Mouse (Mus musculus) embryonic facial prominence, embryonic 11.5 days (tissue): Measurements from ENCODE around the gene Lyst. TPM values are rescaled to one million over a fixed set of nuclear protein-coding genes. Genes with fewer than 3 reads are reported as not detected.

Experiments
- ATAC-seq: fragments of 200-750 bp; cut with Nextera tagmentation; replicated peaks from 2 replicates; pipeline ENCODE4 v1.8.0; 2017; ENCODE audit warnings: low read depth; ENCODE audit not compliant: insufficient number of reproducible peaks, low FRiP score, low TSS enrichment
- DNase-seq: peaks from one replicate; pipeline ENCODE4 v3.0.0-alpha.2; 2015; ENCODE audit warnings: low spot score
- H3K27ac ChIP-seq: fragments of 300-500 bp; sonication (generic); replicated peaks from 2 replicates; pipeline ENCODE4 v1.5.1; 2014; ENCODE audit warnings: mild to moderate bottlenecking, low read depth, low read length, control low read depth
- H3K27me3 ChIP-seq: fragments of 300-500 bp; sonication (generic); 2 replicates; pipeline ENCODE4 v1.6.1; 2014; ENCODE audit warnings: mild to moderate bottlenecking, low read length, moderate library complexity, mixed read lengths; ENCODE audit not compliant: control insufficient read depth, insufficient read depth
- H3K36me3 ChIP-seq: fragments of 300-500 bp; sonication (generic); replicated peaks from 2 replicates; pipeline ENCODE4 v1.6.1; 2014; ENCODE audit warnings: low read depth, mild to moderate bottlenecking, low read length, moderate library complexity, mixed read lengths; ENCODE audit not compliant: control insufficient read depth, insufficient read depth
- H3K4me1 ChIP-seq: fragments of 300-500 bp; sonication (generic); 2 replicates; pipeline ENCODE4 v1.6.1; 2014; ENCODE audit warnings: low read length, mixed read lengths; ENCODE audit not compliant: control insufficient read depth, insufficient read depth
- H3K4me2 ChIP-seq: fragments of 300-500 bp; sonication (generic); 2 replicates; pipeline ENCODE4 v1.6.1; 2014; ENCODE audit warnings: low read depth, mild to moderate bottlenecking, control low read depth, low read length, moderate library complexity
- H3K4me3 ChIP-seq: fragments of 300-500 bp; sonication (generic); 2 replicates; pipeline ENCODE4 v1.5.1; 2014; ENCODE audit warnings: low read depth, low read length, control low read depth
- H3K9ac ChIP-seq: fragments of 300-500 bp; sonication (generic); replicated peaks from 2 replicates; pipeline ENCODE4 v1.6.1; 2014; ENCODE audit warnings: mild to moderate bottlenecking, control low read depth, low read length
- H3K9me3 ChIP-seq: fragments of 300-500 bp; sonication (generic); replicated peaks from 2 replicates; pipeline ENCODE4 v1.6.1; 2016; ENCODE audit warnings: mild to moderate bottlenecking, low read length, inconsistent platforms, mixed read lengths; ENCODE audit not compliant: control insufficient read depth
- WGBS: fragments of 180-500 bp; shearing (Covaris S2); extraction: QIAGEN DNeasy Blood & Tissue Kit; methylation state at CpG from one replicate; pipeline ENCODE4 v1.1.7; 2014; 5-methylcytosine and 5-hydroxymethylcytosine counted together
- polyA plus RNA-seq: library from polyadenylated mRNA; unstranded; fragments of >200 nt; fragmentation: Nextera tagmentation; extraction: Ambion mirVana; gene quantifications from 2 replicates; pipeline ENCODE4 v1.2.1, GENCODE M21; 2014

Lyst gene
- polyA plus RNA-seq, 1 experiment from 2014 or later, result 1.6 TPM

- 79% methylated on average over 3 of the region's 3 CpGs for WGBS
These were observed 32.4 kb downstream of the Lyst start for GRCm38 (mm10) chr13:13622565-13622964.

GRCm38 (mm10) chr13:13633746-13634145, 43.5 kb downstream of the Lyst start:
- no peak overlapping the region for H3K27ac ChIP-seq
- H3K4me3 ChIP-seq, result no peak overlapping the region
- H3K4me2 ChIP-seq, result no peak overlapping the region
- no peaks in the 10 kb centered on the region for H3K4me1 ChIP-seq
- no peak for DNase-seq
- no peaks in the 10 kb centered on the region for H3K27me3 ChIP-seq
- no peak overlapping the region for H3K9ac ChIP-seq
- H3K9me3 ChIP-seq, result no peaks in the 10 kb centered on the region
- 87% methylated on average over 1 of the region's 1 CpGs for WGBS
- no peaks in the 10 kb centered on the region for H3K36me3 ChIP-seq
- ATAC-seq, result no peak

More at GRCm38 (mm10) chr13:13622565-13622964, 32.4 kb downstream of the Lyst start:
- no peaks in the 10 kb centered on the region for H3K4me1 ChIP-seq
- no peak overlapping the region for H3K4me3 ChIP-seq
- H3K27me3 ChIP-seq, result no peaks in the 10 kb centered on the region
- H3K9me3 ChIP-seq, result no peaks in the 10 kb centered on the region
- ATAC-seq, result no peak
- H3K36me3 ChIP-seq, result no peaks in the 10 kb centered on the region
- H3K27ac ChIP-seq, result no peak overlapping the region
- no peak for DNase-seq
- no peak overlapping the region for H3K4me2 ChIP-seq
- no peak overlapping the region for H3K9ac ChIP-seq

GRCm38 (mm10) chr13:13634706-13635105, 44.5 kb downstream of the Lyst start:
- Histone ChIP-seq H3K4me2 (no peak overlapping the region), H3K36me3 (no peaks in the 10 kb centered on the region), H3K4me3 (no peak overlapping the region), H3K27ac (no peak overlapping the region), H3K27me3 (no peaks in the 10 kb centered on the region), H3K9ac (no peak overlapping the region), H3K9me3 (no peaks in the 10 kb centered on the region), H3K4me1 (no peaks in the 10 kb centered on the region)
- 49% methylated on average over 7 of the region's 7 CpGs for WGBS
- no peak for ATAC-seq
- no peak for DNase-seq

GRCm38 (mm10) chr13:13635224-13635623, 45.0 kb downstream of the Lyst start:
- Histone ChIP-seq H3K9me3 (no peaks in the 10 kb centered on the region), H3K36me3 (no peaks in the 10 kb centered on the region), H3K4me2 (no peak overlapping the region), H3K4me3 (no peak overlapping the region), H3K4me1 (no peaks in the 10 kb centered on the region), H3K27me3 (no peaks in the 10 kb centered on the region), H3K9ac (no peak overlapping the region), H3K27ac (no peak overlapping the region)
- DNase-seq, result no peak
- ATAC-seq, result no peak
- 73% methylated on average over 12 of the region's 12 CpGs for WGBS

GRCm38 (mm10) chr13:13637577-13637976, 47.4 kb downstream of the Lyst start:
- WGBS, result 88% methylated on average over 3 of the region's 3 CpGs
- Histone ChIP-seq H3K4me2 (no peak overlapping the region), H3K4me3 (no peak overlapping the region), H3K9me3 (no peaks in the 10 kb centered on the region), H3K27me3 (no peaks in the 10 kb centered on the region), H3K4me1 (no peaks in the 10 kb centered on the region), H3K9ac (no peak overlapping the region), H3K27ac (no peak overlapping the region), H3K36me3 (no peaks in the 10 kb centered on the region)
- no peak for ATAC-seq
- DNase-seq, result no peak

- no peak overlapping the region for H3K27ac ChIP-seq
These were observed 47.8 kb downstream of the Lyst start for GRCm38 (mm10) chr13:13637981-13638380.

GRCm38 (mm10) chr13:13638725-13639124, 48.5 kb downstream of the Lyst start:
- Histone ChIP-seq H3K4me3 (no peak overlapping the region), H3K4me1 (no peaks in the 10 kb centered on the region), H3K9ac (no peak overlapping the region), H3K9me3 (no peaks in the 10 kb centered on the region), H3K4me2 (no peak overlapping the region), H3K36me3 (no peaks in the 10 kb centered on the region), H3K27me3 (no peaks in the 10 kb centered on the region), H3K27ac (no peak overlapping the region)
- no peak for ATAC-seq
- no peak for DNase-seq
- 44% methylated on average over 4 of the region's 4 CpGs for WGBS

More at GRCm38 (mm10) chr13:13637981-13638380, 47.8 kb downstream of the Lyst start:
- Histone ChIP-seq H3K4me2 (no peak overlapping the region), H3K4me3 (no peak overlapping the region), H3K9ac (no peak overlapping the region), H3K27me3 (no peaks in the 10 kb centered on the region), H3K36me3 (no peaks in the 10 kb centered on the region), H3K9me3 (no peaks in the 10 kb centered on the region), H3K4me1 (no peaks in the 10 kb centered on the region)
- ATAC-seq, result no peak
- WGBS, result 86% methylated on average over 6 of the region's 6 CpGs
- no peak for DNase-seq

GRCm38 (mm10) chr13:13647296-13647695, 57.1 kb downstream of the Lyst start:
- H3K4me1 ChIP-seq, result no peaks in the 10 kb centered on the region
- DNase-seq, result no peak
- no peaks in the 10 kb centered on the region for H3K27me3 ChIP-seq
- no peak for ATAC-seq
- WGBS, result 64% methylated on average over 3 of the region's 3 CpGs
- no peak overlapping the region for H3K4me2 ChIP-seq
- no peaks in the 10 kb centered on the region for H3K9me3 ChIP-seq
- no peak overlapping the region for H3K4me3 ChIP-seq
- H3K9ac ChIP-seq, result no peak overlapping the region
- no peaks in the 10 kb centered on the region for H3K36me3 ChIP-seq
- no peak overlapping the region for H3K27ac ChIP-seq
